Mouse (Mus musculus) ES-Bruce4 (cell line): ENCODE data around the gene Tanc1. TPM values are rescaled to one million over a fixed set of nuclear protein-coding genes. Genes with fewer than 3 reads are reported as not detected.

Experiments used
- H3K27ac ChIP-seq: 2 replicates; pipeline ENCODE4 v1.5.1; 2012; ENCODE audit warnings: low read length, inconsistent platforms; ENCODE audit not compliant: insufficient read depth
- H3K27me3 ChIP-seq: 2 replicates; pipeline ENCODE4 v1.6.1; 2012; ENCODE audit warnings: mild to moderate bottlenecking, low read length, inconsistent platforms; ENCODE audit not compliant: control insufficient read depth, poor library complexity, insufficient read depth, severe bottlenecking
- H3K36me3 ChIP-seq: 2 replicates; pipeline ENCODE4 v1.6.1; 2012; ENCODE audit warnings: inconsistent platforms, mild to moderate bottlenecking, low read length, moderate library complexity; ENCODE audit not compliant: control insufficient read depth, poor library complexity, insufficient read depth, severe bottlenecking
- H3K4me1 ChIP-seq: one replicate; pipeline ENCODE4 v1.8.1; 2011; ENCODE audit warnings: low read length; ENCODE audit not compliant: control insufficient read depth, insufficient read depth
- H3K4me3 ChIP-seq: 2 replicates; pipeline ENCODE4 v1.5.1; 2011; ENCODE audit warnings: low read depth, mild to moderate bottlenecking, low read length
- H3K9ac ChIP-seq: 2 replicates; pipeline ENCODE4 v1.6.1; 2012; ENCODE audit warnings: low read depth, mild to moderate bottlenecking, inconsistent platforms; ENCODE audit not compliant: poor library complexity, severe bottlenecking
- H3K9me3 ChIP-seq: replicated peaks from 2 replicates; pipeline ENCODE4 v1.6.1; 2012; ENCODE audit warnings: mild to moderate bottlenecking, low read length, inconsistent platforms; ENCODE audit not compliant: control insufficient read depth, poor library complexity, insufficient read depth, severe bottlenecking
- CTCF ChIP-seq: IDR thresholded peaks from one replicate; pipeline ENCODE4 v1.8.1; 2011; ENCODE audit warnings: low read depth, low read length
- EP300 ChIP-seq: IDR thresholded peaks from 2 replicates; pipeline ENCODE4 v1.6.1; 2011; ENCODE audit warnings: low read depth, low read length; ENCODE audit not compliant: insufficient read depth
- POLR2A ChIP-seq: IDR thresholded peaks from one replicate; pipeline ENCODE4 v1.8.1; 2011; ENCODE audit warnings: low read length; ENCODE audit not compliant: insufficient read depth
- polyA plus RNA-seq: library from polyadenylated mRNA; stranded (reverse); fragments of >200 nt; gene quantifications from 2 replicates; pipeline ENCODE4 v1.2.4, GENCODE M21; 2011; ENCODE audit warnings: low read depth; ENCODE audit not compliant: missing spikeins, insufficient read depth, insufficient read length

Tanc1 gene
- polyA plus RNA-seq, 1 experiment = 62.4 TPM

DNA sequence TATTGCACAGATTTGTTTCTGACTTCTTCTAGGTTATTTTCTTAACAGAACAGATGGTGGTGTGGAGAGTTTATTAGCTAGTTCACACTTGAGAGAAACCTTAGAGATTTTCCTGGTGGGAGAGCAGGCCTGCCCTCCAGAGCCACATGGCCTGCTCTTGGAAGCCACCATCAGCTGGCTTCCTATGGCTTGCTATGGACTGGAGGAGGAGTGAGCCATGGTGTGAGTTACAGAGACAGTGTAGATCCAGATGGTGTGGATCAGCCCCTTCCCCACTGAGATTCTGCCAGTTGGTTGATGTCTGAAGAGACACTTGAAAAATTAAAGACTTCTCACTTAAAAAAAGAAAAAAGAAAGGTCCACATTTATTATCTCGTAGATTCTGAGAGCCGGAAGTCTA, 209.2 kb downstream of the Tanc1 start:
- H3K4me3 ChIP-seq = no peak overlapping the region
- H3K27ac ChIP-seq = no peak overlapping the region
- no peak overlapping the region for H3K9ac ChIP-seq
- H3K36me3 ChIP-seq = no peaks in the 10 kb centered on the region; the same call in none of the 2 replicates
- no peaks in the 10 kb centered on the region for H3K4me1 ChIP-seq
- no peaks in the 10 kb centered on the region for H3K9me3 ChIP-seq
- no peak for TF ChIP-seq CTCF
- no peak for TF ChIP-seq POLR2A
- TF ChIP-seq EP300 = no peak
- H3K27me3 ChIP-seq = no peaks in the 10 kb centered on the region

- TF ChIP-seq POLR2A (no peak), EP300 (no peak), CTCF (no peak)
- Histone ChIP-seq H3K4me1 (no peaks in the 10 kb centered on the region), H3K4me3 (no peak overlapping the region), H3K9ac (no peak overlapping the region), H3K36me3 (no peaks in the 10 kb centered on the region; the same call in none of the 2 replicates), H3K27ac (no peak overlapping the region), H3K9me3 (no peaks in the 10 kb centered on the region), H3K27me3 (no peaks in the 10 kb centered on the region)
Measured at GRCm38 (mm10) chr2:59824289-59824688, 212.4 kb downstream of the Tanc1 start.

DNA sequence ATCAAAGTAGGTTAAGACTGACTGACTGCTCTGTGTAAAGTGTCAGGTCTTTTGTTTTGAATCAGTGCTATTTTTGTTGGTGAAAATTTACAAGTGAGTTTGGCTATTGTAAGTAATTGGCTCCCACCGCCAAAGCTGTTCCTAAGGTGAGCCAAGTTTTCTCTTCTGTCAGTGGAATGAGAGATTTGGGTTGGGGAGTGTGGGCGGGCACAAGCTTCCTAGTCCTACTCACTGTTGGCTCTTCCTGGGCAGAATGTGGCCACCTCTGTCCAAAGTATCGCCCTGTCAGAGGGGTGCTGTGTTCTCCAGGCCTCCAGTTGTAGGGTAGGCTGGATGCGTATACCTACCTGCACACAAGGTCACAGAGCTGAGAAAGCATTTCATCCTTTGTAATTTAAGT, 213.5 kb downstream of the Tanc1 start:
- TF ChIP-seq EP300 = no peak
- no peak for TF ChIP-seq POLR2A
- no peak for TF ChIP-seq CTCF
- Histone ChIP-seq H3K9ac (no peak overlapping the region), H3K36me3 (no peaks in the 10 kb centered on the region; the same call in 1 of the 2 replicates), H3K4me3 (no peak overlapping the region), H3K9me3 (no peaks in the 10 kb centered on the region), H3K4me1 (no peaks in the 10 kb centered on the region), H3K27ac (no peak overlapping the region), H3K27me3 (no peaks in the 10 kb centered on the region)

- TF ChIP-seq POLR2A = no peak
- no peak for TF ChIP-seq CTCF
- no peak for TF ChIP-seq EP300
- Histone ChIP-seq H3K36me3 (no peaks in the 10 kb centered on the region), H3K9me3 (no peaks in the 10 kb centered on the region), H3K27ac (no peak overlapping the region), H3K4me1 (no peaks in the 10 kb centered on the region), H3K4me3 (no peak overlapping the region), H3K27me3 (no peaks in the 10 kb centered on the region), H3K9ac (no peak overlapping the region)
Measured at GRCm38 (mm10) chr2:59828103-59828655, 216.3 kb downstream of the Tanc1 start.

- Histone ChIP-seq H3K4me1 (no peaks in the 10 kb centered on the region), H3K4me3 (no peak overlapping the region), H3K9ac (no peak overlapping the region), H3K9me3 (no peaks in the 10 kb centered on the region), H3K27ac (no peak overlapping the region), H3K36me3 (no peaks in the 10 kb centered on the region), H3K27me3 (no peaks in the 10 kb centered on the region)
- TF ChIP-seq EP300 (no peak), CTCF (no peak), POLR2A (no peak)
Measured at GRCm38 (mm10) chr2:59828777-59829508, 217.1 kb downstream of the Tanc1 start.

DNA sequence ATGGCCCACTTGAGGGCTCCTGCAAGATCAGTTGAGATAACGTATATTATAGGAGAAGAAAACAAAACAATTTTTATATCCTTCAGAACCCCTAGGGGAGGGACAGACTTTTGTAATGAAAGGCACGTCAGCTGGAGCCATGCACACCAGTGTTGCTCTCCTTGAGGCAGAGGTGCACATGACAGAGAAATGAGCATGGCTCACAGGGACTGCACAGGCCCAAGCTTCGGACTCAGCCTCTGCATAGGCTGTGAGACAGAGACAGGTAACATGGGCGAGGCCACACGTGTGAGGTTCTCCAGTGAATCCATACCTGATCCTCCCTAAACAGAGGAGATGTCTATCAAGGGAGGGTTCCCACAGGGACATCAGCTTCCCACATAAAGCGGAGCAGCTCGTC, 217.9 kb downstream of the Tanc1 start:
- no peaks in the 10 kb centered on the region for H3K36me3 ChIP-seq
- H3K9me3 ChIP-seq = no peaks in the 10 kb centered on the region
- TF ChIP-seq CTCF = no peak
- TF ChIP-seq EP300 = no peak
- TF ChIP-seq POLR2A = no peak

More for the DNA sequence above, 217.9 kb downstream of the Tanc1 start:
- Histone ChIP-seq H3K27me3 (no peaks in the 10 kb centered on the region), H3K4me3 (no peak overlapping the region), H3K9ac (no peak overlapping the region), H3K27ac (no peak overlapping the region), H3K4me1 (no peaks in the 10 kb centered on the region)
